Mouse (Mus musculus) small intestine, adult 10 weeks (tissue): ENCODE data around the gene Eda2r. TPM values are rescaled to one million over a fixed set of nuclear protein-coding genes. Genes with fewer than 3 reads are reported as not detected.

ENCODE experiments used
- polyA plus RNA-seq: library from polyadenylated mRNA; stranded (reverse); fragments of 350-450 nt; fragmentation: Illumina TruSeq; extraction: RNeasy Lipid Tissue Mini Kit (QIAGEN cat#74804); gene quantifications from one replicate; pipeline ENCODE4 v1.2.3, GENCODE M21; 2014; ENCODE audit warnings: low replicate concordance

Eda2r gene
- polyA plus RNA-seq = 2.8 TPM

DNA sequence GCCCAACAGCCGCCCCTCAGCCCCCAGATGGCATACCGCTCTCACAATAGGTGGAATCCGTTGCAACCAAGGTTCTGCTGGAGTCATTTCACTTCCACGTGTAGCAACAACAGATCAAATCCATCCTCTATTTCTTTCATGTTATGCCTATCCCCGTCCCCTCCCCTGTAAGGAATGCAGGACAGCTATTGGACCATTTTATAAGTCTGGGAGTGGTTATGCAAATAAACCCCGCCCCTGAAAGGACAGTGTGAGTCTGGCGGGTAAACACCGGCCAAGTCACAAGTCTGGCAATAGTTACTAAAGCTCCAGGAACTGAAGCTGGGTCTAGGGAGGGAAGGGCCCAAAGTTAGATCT, at the start of gene Eda2r:
Eda2r (minus strand) TSS at position 152 of the 357 bp plus-strand sequence.

